Mouse (Mus musculus): ENCODE results near the gene Galntl6.

DNA sequence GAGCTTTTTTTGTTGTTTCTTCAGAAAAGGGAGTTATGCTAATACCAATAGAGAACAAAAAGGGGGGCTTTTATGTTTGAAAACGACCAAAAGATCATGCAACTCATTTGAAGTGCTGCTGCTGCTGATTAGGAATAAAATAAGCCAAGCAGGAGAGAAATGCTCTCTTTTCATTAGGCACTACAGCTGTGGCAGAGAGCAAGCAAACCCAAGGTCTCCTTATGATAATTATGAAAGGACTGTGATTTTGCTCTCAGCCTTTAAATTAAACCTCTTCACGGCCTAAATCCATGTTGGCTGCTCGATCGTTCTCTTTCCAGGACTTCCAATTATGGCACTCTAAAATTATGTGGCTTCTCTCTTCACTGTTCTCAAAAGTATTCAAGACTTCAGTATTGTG is 825.7 kb downstream of the Galntl6 start:
- TF ChIP-seq HCFC1 (IDR thresholded peaks at IDR 0.05; ENCODE audit: low read depth, low read length), result no peak
- no peak for TF ChIP-seq IRF4 (IDR thresholded peaks at IDR 0.05; ENCODE audit: low read depth, low read length)
- no peak for TF ChIP-seq MAX (IDR thresholded peaks at IDR 0.05; ENCODE audit: low read length)
- no peak for TF ChIP-seq RAD21 (IDR thresholded peaks at IDR 0.05; ENCODE audit: low read depth, low read length)
- no peak for TF ChIP-seq POLR2A (IDR thresholded peaks at IDR 0.05; ENCODE audit: low read depth, low read length)
- no peak for TF ChIP-seq BHLHE40 (IDR thresholded peaks at IDR 0.05; ENCODE audit: low read depth, low read length)
- TF ChIP-seq MXI1 (IDR thresholded peaks at IDR 0.05; ENCODE audit: low read depth, low read length), result no peak
- no peak for TF ChIP-seq EP300 (IDR thresholded peaks at IDR 0.05; ENCODE audit: low read length)
- TF ChIP-seq CTCF (conservative IDR thresholded peaks at IDR 0.05 in 1 of 2, IDR thresholded peaks at IDR 0.05 in 1 of 2; ENCODE audit: low read depth in 2 of 2, low read length in 2 of 2), result no peak
- no peak for TF ChIP-seq TCF12 (IDR thresholded peaks at IDR 0.05; ENCODE audit: low read depth, low read length)

All from CH12.LX (cell line).